Mouse (Mus musculus): ENCODE data around the gene Dlg2.

Gene Dlg2

GRCm38 (mm10) chr7:92040785-92041411 lies 1564.4 kb downstream of the Dlg2 start:
- Histone ChIP-seq H3K36me3 (ENCODE audit: control insufficient read depth, insufficient read depth, low read length, poor library complexity, severe bottlenecking) (no peaks in the 10 kb centered on the region), H3K27me3 (ENCODE audit: control insufficient read depth, insufficient read depth, low read length, poor library complexity, severe bottlenecking) (no peaks in the 10 kb centered on the region)
- DNase-seq (ENCODE audit: low read depth, low spot score), result no peak

- no peak for DNase-seq (ENCODE audit: low read depth, low spot score)
- no peaks in the 10 kb centered on the region for H3K27me3 ChIP-seq (ENCODE audit: control insufficient read depth, insufficient read depth, low read length, poor library complexity, severe bottlenecking)
These were observed 1568.5 kb downstream of the Dlg2 start for GRCm38 (mm10) chr7:92044966-92045365.

DNA sequence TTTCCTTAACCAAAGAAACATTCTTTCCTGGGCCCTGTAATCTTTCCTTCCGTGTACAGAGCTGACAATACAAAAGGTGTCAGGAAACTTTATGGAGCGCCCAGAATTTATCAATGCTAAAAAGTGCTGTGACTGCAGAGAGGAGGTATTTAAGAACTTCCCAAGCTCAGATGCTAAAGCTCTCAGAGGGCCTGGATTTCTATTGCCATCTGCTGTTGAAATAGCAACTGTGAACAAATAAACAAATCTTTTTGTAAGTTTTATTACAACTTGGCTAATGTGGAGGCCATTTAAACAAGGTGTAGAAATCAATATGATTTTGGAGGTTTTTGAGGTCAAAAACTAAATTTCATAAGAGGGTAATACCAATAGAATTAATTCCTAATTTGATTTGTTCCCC lies 1570.8 kb downstream of the Dlg2 start:
- Histone ChIP-seq H3K36me3 (ENCODE audit: control insufficient read depth, insufficient read depth, low read length, poor library complexity, severe bottlenecking) (no peaks in the 10 kb centered on the region), H3K27me3 (ENCODE audit: control insufficient read depth, insufficient read depth, low read length, poor library complexity, severe bottlenecking) (no peaks in the 10 kb centered on the region)
- DNase-seq (ENCODE audit: low read depth, low spot score), result no peak

More at GRCm38 (mm10) chr7:92044966-92045365, 1568.5 kb downstream of the Dlg2 start:
- no peaks in the 10 kb centered on the region for H3K36me3 ChIP-seq (ENCODE audit: control insufficient read depth, insufficient read depth, low read length, poor library complexity, severe bottlenecking)

DNA sequence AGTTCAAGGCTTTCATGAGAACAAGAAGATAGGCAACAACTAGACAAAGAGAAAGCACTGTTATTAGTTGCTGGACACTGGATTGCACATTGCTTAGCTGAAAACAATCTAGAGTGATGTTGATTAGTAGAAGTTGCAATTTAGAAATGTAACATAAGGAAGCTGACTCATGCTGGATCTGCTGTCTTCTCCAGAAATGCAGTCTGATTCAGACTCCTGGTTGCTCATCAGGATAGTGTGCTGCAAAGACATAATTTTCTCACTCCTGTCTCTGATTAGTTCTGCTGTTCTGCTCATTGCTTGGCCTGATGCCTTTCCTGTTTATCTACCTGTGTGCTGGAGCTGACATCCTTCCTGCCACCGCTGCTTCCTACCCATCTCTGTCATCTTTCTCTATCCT lies 1572.4 kb downstream of the Dlg2 start:
- DNase-seq (ENCODE audit: low read depth, low spot score), result no peak
- Histone ChIP-seq H3K36me3 (ENCODE audit: control insufficient read depth, insufficient read depth, low read length, poor library complexity, severe bottlenecking) (no peaks in the 10 kb centered on the region), H3K27me3 (ENCODE audit: control insufficient read depth, insufficient read depth, low read length, poor library complexity, severe bottlenecking) (no peaks in the 10 kb centered on the region)

- no peaks in the 10 kb centered on the region for H3K36me3 ChIP-seq (ENCODE audit: control insufficient read depth, insufficient read depth, low read length, poor library complexity, severe bottlenecking)
- no peak for DNase-seq (ENCODE audit: low read depth, low spot score)
- no peaks in the 10 kb centered on the region for H3K27me3 ChIP-seq (ENCODE audit: control insufficient read depth, insufficient read depth, low read length, poor library complexity, severe bottlenecking)
These were observed 1590.4 kb downstream of the Dlg2 start for GRCm38 (mm10) chr7:92066851-92067250.

DNA sequence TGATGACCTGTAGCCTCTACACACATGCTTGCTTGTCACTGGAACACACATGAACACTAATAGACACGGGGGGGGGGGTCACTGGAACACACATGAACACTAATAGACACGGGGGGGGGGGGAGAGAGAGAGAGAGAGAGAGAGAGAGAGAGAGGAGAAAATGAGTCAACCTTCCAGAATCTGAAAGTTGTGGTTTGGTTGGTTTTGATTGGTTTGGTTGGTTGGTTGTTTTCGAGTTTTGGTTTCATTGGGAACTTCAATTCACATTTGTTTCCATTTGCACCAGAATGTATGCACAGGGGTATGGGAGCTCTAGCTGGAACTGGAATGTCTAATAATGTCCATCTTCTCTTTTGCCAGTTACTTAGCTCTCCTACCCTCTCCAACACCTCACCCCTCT lies 1611.0 kb downstream of the Dlg2 start:
- DNase-seq (ENCODE audit: low read depth, low spot score), result no peak

GRCm38 (mm10) chr7:92093860-92094259 lies 1617.4 kb downstream of the Dlg2 start:
- no peaks in the 10 kb centered on the region for H3K27me3 ChIP-seq (ENCODE audit: control insufficient read depth, insufficient read depth, low read length, poor library complexity, severe bottlenecking)
- peak; percentile 42 for DNase-seq (ENCODE audit: low read depth, low spot score)
- H3K36me3 ChIP-seq (ENCODE audit: control insufficient read depth, insufficient read depth, low read length, poor library complexity, severe bottlenecking), result no peaks in the 10 kb centered on the region

More for the DNA sequence above, 1611.0 kb downstream of the Dlg2 start:
- H3K27me3 ChIP-seq (ENCODE audit: control insufficient read depth, insufficient read depth, low read length, poor library complexity, severe bottlenecking), result no peaks in the 10 kb centered on the region
- H3K36me3 ChIP-seq (ENCODE audit: control insufficient read depth, insufficient read depth, low read length, poor library complexity, severe bottlenecking), result no peaks in the 10 kb centered on the region

GRCm38 (mm10) chr7:92095198-92095597 lies 1618.7 kb downstream of the Dlg2 start:
- Histone ChIP-seq H3K27me3 (ENCODE audit: control insufficient read depth, insufficient read depth, low read length, poor library complexity, severe bottlenecking) (no peaks in the 10 kb centered on the region), H3K36me3 (ENCODE audit: control insufficient read depth, insufficient read depth, low read length, poor library complexity, severe bottlenecking) (no peaks in the 10 kb centered on the region)
- DNase-seq (ENCODE audit: low read depth, low spot score), result no peak

- DNase-seq (ENCODE audit: low read depth, low spot score), result no peak
- no peaks in the 10 kb centered on the region for H3K27me3 ChIP-seq (ENCODE audit: control insufficient read depth, insufficient read depth, low read length, poor library complexity, severe bottlenecking)
- H3K36me3 ChIP-seq (ENCODE audit: control insufficient read depth, insufficient read depth, low read length, poor library complexity, severe bottlenecking), result no peaks in the 10 kb centered on the region
These were observed 1624.4 kb downstream of the Dlg2 start for GRCm38 (mm10) chr7:92100847-92101246.

DNA sequence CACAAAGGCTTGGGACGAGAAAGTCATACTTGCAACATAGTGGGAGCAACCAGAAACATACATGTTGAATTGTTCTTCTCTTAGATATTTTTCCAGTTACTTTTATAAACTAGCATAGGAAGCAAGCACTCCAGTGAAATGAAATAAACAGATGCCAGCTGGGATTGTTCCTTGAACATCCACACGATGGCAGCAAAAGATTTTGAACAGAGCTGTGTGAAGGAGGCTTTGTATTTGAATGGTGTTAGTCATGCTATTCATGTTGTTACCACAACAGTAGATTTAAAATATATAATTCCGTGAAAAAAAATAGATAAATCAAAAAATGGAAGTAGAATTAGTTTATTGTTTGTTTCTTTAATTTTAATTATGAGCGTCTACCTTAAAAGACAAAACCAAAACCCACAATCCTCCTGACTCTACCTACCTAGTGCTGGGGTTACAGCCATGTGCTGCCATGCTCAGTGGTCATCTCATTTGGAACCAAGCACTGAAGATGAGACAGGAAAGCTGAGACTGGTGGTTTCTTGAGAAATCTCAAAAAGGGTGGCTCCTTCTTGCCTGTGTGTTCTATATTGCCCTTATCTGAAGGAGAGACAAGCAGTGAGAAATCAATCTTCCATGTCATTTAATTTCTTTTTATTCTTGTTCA lies 1626.5 kb downstream of the Dlg2 start:
- DNase-seq (ENCODE audit: low read depth, low spot score), result peak; percentile 43
- Histone ChIP-seq H3K27me3 (ENCODE audit: control insufficient read depth, insufficient read depth, low read length, poor library complexity, severe bottlenecking) (no peaks in the 10 kb centered on the region), H3K36me3 (ENCODE audit: control insufficient read depth, insufficient read depth, low read length, poor library complexity, severe bottlenecking) (no peaks in the 10 kb centered on the region)

DNA sequence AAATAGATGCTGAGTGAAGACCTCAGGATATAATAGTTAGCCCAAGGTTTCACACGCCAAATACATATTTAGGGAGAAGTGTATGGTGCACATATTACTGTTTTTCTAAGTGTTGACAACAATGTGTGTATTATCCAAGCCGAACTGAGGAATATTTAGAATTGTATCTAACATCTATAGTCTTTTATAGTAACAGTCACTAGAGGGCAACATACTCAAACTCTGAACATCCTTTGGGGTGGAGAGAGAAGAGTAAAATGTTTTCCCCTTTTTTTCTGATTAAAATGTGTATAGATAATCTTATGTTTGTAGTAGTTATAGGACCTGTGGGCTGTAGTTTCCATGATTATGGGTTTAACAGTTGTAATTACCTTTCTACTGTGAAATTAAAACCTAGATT lies 1629.0 kb downstream of the Dlg2 start:
- no peaks in the 10 kb centered on the region for H3K36me3 ChIP-seq (ENCODE audit: control insufficient read depth, insufficient read depth, low read length, poor library complexity, severe bottlenecking)
- DNase-seq (ENCODE audit: low read depth, low spot score), result no peak
- H3K27me3 ChIP-seq (ENCODE audit: control insufficient read depth, insufficient read depth, low read length, poor library complexity, severe bottlenecking), result no peaks in the 10 kb centered on the region

- no peak for DNase-seq (ENCODE audit: low read depth, low spot score)
- Histone ChIP-seq H3K27me3 (ENCODE audit: control insufficient read depth, insufficient read depth, low read length, poor library complexity, severe bottlenecking) (no peaks in the 10 kb centered on the region), H3K36me3 (ENCODE audit: control insufficient read depth, insufficient read depth, low read length, poor library complexity, severe bottlenecking) (no peaks in the 10 kb centered on the region)
These were observed 1629.5 kb downstream of the Dlg2 start for GRCm38 (mm10) chr7:92105956-92106355.

DNA sequence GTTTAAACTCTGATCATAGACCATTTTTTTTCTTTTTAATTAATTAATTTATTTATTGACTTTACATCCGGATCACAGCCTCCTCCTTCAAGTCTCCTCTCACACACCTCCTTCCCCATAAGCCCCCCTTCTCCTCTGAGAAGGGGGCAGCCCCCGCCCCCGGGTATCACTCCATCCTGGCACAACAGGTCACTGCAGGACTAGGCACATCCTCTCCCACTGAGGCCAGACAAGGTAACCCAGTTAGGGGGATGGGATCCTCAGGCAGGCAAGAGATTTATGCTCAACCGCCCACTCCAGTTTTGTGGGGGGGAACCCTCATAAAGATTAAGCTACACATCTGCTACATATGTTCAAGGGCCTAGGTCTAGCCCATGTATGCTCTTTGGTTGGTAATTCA lies 1636.6 kb downstream of the Dlg2 start:
- Histone ChIP-seq H3K27me3 (ENCODE audit: control insufficient read depth, insufficient read depth, low read length, poor library complexity, severe bottlenecking) (no peaks in the 10 kb centered on the region), H3K36me3 (ENCODE audit: control insufficient read depth, insufficient read depth, low read length, poor library complexity, severe bottlenecking) (no peaks in the 10 kb centered on the region)
- no peak for DNase-seq (ENCODE audit: low read depth, low spot score)

GRCm38 (mm10) chr7:92115237-92115871 lies 1638.9 kb downstream of the Dlg2 start:
- no peaks in the 10 kb centered on the region for H3K27me3 ChIP-seq (ENCODE audit: control insufficient read depth, insufficient read depth, low read length, poor library complexity, severe bottlenecking)
- H3K36me3 ChIP-seq (ENCODE audit: control insufficient read depth, insufficient read depth, low read length, poor library complexity, severe bottlenecking), result no peaks in the 10 kb centered on the region
- DNase-seq (ENCODE audit: low read depth, low spot score), result no peak

- Histone ChIP-seq H3K27me3 (ENCODE audit: control insufficient read depth, insufficient read depth, low read length, poor library complexity, severe bottlenecking) (no peaks in the 10 kb centered on the region), H3K36me3 (ENCODE audit: control insufficient read depth, insufficient read depth, low read length, poor library complexity, severe bottlenecking) (no peaks in the 10 kb centered on the region)
- DNase-seq (ENCODE audit: low read depth, low spot score), result no peak
These were observed 1646.8 kb downstream of the Dlg2 start for GRCm38 (mm10) chr7:92123276-92123675.
